Mouse (Mus musculus) spleen, adult 2 months (tissue): ENCODE data around the gene Cyfip1. TPM values are rescaled to one million over a fixed set of nuclear protein-coding genes. Genes with fewer than 3 reads are reported as not detected.

Experiments
- DNase-seq, 2 experiments: peaks; one replicate each; pipeline versions ENCODE4 v3.0.0 to v3.0.0-alpha.2; 2012 to 2021; ENCODE audit warnings: low spot score in 2 of 2, low read depth in 1 of 2
- H3K27ac ChIP-seq: fragments of 200-500 bp; 2 replicates; pipeline ENCODE4 v1.5.1; 2012; ENCODE audit warnings: low read length, inconsistent platforms; ENCODE audit not compliant: insufficient read depth
- H3K27me3 ChIP-seq: fragments of 200-500 bp; 2 replicates; pipeline ENCODE4 v1.6.1; 2012; ENCODE audit warnings: mild to moderate bottlenecking, moderate library complexity, low read length, inconsistent platforms; ENCODE audit not compliant: control insufficient read depth, insufficient read depth
- H3K36me3 ChIP-seq: fragments of 200-500 bp; 2 replicates; pipeline ENCODE4 v1.6.1; 2012; ENCODE audit warnings: mild to moderate bottlenecking, low read length, inconsistent platforms; ENCODE audit not compliant: control insufficient read depth, insufficient read depth
- H3K4me1 ChIP-seq: fragments of 200-500 bp; 2 replicates; pipeline ENCODE4 v1.6.1; 2011; ENCODE audit warnings: inconsistent platforms; ENCODE audit not compliant: control insufficient read depth, insufficient read depth, insufficient read length
- H3K4me3 ChIP-seq: fragments of 200-500 bp; 2 replicates; pipeline ENCODE4 v1.5.1; 2011; ENCODE audit warnings: mild to moderate bottlenecking, inconsistent platforms; ENCODE audit not compliant: insufficient read depth, insufficient read length; ENCODE audit errors: extremely low read depth
- CTCF ChIP-seq: fragments of 200-500 bp; IDR thresholded peaks from 2 replicates; pipeline ENCODE4 v1.5.1; 2011; ENCODE audit warnings: mild to moderate bottlenecking, inconsistent platforms; ENCODE audit not compliant: insufficient read depth, insufficient read length, insufficient replicate concordance; ENCODE audit errors: extremely low read depth
- POLR2A ChIP-seq: fragments of 200-500 bp; IDR thresholded peaks from 2 replicates; pipeline ENCODE4 v1.6.1; 2011; ENCODE audit warnings: low read depth, low read length, inconsistent platforms
- WGBS: fragments of 180-500 bp; shearing (Covaris S2); methylation state at CpG from one replicate; pipeline ENCODE4 v1.1.7; 2018; 5-methylcytosine and 5-hydroxymethylcytosine counted together
- polyA plus RNA-seq: library from polyadenylated mRNA; depleted of rRNA; stranded (reverse); fragments of >200 nt; gene quantifications from 2 replicates; pipeline ENCODE4 v1.2.3, GENCODE M21; 2012

Cyfip1 gene
- polyA plus RNA-seq, 1 experiment: 17.4 TPM

DNA sequence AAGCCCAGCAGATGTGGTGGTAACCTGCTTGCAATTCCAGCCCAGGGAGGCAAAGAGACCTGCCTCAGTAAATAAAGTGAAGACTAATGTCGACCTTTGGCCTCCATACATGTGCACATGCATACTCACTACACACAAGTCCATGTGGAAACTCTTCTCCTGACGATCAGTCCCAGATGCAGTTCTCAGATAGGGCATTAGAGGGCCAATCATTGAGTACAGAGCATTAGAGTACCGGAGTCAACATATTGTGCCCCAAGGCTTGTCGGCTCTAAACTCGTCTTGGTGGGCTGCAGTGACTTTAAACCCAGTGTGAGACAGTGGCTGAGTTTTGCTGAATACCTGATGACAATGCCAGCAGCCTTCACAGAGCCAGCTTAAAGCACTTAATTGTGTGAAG is 17.1 kb upstream of the Cyfip1 start:
- Histone ChIP-seq H3K36me3 (peaks cover 28% of the 10 kb centered on the region), H3K4me1 (no peaks in the 10 kb centered on the region), H3K4me3 (no peak overlapping the region), H3K27ac (no peak overlapping the region), H3K27me3 (no peaks in the 10 kb centered on the region)
- TF ChIP-seq POLR2A: no peak
- no peak for DNase-seq
- WGBS: 91% methylated on average over 5 of the region's 5 CpGs

DNA sequence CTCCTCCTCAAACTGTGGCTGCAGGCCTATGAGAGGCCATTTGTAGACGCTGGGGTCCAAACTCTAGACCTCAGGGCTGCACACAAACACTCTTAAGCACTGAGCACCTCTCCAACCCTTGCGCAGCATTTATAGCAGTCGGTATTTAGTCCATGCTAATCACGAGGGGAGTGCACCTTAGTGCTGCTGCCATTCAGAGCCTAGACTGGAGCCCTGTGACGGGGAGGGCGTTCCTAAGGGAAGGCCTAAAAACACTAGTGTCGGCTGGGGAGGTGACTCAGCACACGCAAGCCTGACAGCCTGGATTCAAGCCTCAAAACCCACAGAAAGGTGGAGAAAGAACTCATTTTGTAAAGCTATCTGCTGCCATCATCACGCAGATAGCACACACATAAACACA is 14.0 kb upstream of the Cyfip1 start:
- H3K27ac ChIP-seq: no peak overlapping the region
- TF ChIP-seq CTCF (no peak), POLR2A (no peak)
- H3K4me1 ChIP-seq: no peaks in the 10 kb centered on the region
- no peak overlapping the region for H3K4me3 ChIP-seq
- peaks cover 20% of the 10 kb centered on the region for H3K36me3 ChIP-seq
- 93% methylated on average over 9 of the region's 9 CpGs for WGBS
- DNase-seq: no peak
- no peaks in the 10 kb centered on the region for H3K27me3 ChIP-seq

DNA sequence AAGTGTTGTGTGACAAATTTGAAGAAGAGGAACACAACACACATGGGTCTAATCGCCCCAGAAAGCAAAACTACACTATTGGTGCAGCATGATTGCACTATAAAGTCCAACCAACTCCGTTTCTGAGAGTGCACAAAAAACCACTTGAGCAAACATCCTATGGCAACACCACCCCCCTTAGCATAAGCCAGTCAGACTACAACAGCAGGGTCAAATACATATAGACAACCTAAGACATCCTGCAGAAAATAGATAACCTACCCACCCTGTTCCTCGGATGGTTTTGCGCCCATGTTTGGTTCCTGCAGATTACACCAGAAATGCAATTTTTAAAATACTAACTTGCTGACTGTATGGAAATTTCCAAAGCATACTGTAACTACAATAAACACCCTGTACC is 4.7 kb upstream of the Cyfip1 start:
- no peak for TF ChIP-seq POLR2A
- no peak for TF ChIP-seq CTCF
- Histone ChIP-seq H3K27me3 (no peaks in the 10 kb centered on the region), H3K4me1 (no peaks in the 10 kb centered on the region), H3K4me3 (no peak overlapping the region), H3K36me3 (peaks cover 3% of the 10 kb centered on the region; the same call in 1 of the 2 replicates), H3K27ac (no peak overlapping the region)
- DNase-seq: no peak
- WGBS: 73% methylated on average over 4 of the region's 4 CpGs

DNA sequence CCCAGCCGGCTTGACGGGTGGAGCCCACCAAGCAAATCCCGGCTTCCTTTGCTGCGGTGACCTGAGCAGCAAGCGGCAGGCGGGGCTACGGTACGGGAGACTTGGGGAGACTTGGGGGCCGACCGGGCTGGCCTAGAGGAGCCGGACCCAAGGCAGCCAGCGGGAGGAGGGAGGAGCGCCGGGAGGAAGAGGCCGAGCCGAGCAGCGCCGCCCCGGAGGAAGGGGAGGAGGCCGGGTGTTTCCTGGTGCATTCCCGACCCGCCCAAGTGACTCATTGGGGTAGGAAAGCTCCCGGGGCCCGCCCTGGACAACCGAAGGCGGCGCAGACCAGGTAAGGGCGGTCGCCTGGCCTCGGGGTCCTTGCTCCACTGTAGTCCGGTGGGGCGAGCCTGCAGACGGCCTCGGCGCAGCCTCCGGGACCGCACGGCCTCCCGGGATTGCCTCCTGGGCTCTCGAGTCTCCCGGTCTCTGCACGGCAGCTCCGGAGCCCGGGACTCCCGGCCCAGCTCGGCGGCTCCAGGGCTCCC is 495 bp downstream of the Cyfip1 start:
- H3K27me3 ChIP-seq: peaks cover 5% of the 10 kb centered on the region
- no peaks in the 10 kb centered on the region for H3K36me3 ChIP-seq
- no peaks in the 10 kb centered on the region; the same call in 1 of the 2 replicates for H3K4me1 ChIP-seq
- H3K27ac ChIP-seq: peak overlapping the region; percentile 66
- peak in 1 of 2 experiments; percentile 66 for DNase-seq
- peak overlapping the region; percentile 92 for H3K4me3 ChIP-seq
- under 1% methylated on average over 47 of the region's 47 CpGs for WGBS
- TF ChIP-seq CTCF (no peak), POLR2A (no peak)

DNA sequence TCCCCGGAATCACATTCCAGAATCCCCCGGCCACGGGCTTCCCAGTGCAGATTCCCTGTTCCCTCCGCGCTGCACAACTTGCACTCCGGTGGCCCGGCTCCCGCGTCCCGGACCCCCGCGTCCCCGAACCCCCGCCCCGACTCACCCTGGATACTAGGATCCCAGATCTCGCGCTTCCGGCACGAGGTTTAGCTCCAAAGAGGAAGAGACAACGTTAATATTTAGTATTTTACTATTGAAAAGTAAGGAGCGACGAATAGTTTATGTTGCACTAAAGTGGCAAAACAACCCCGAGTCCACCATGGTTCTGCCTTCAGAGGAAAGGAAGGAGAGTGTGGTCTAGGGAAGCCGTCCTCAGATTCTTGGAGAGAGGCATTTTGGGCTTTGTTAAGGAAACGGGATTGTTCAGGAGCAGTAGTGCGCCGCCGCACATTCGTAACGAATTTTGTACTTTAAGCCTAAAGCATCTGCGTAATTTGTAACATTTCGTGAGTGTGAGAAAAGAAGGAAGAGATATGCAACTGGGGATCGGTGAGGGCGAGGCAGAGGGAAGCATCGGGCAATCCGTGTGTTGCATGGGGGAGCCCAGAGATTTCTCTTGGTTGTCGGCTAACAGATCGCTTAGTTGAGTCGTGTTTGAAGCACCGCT is 1.1 kb downstream of the Cyfip1 start:
- Histone ChIP-seq H3K27ac (peak overlapping the region; percentile 66), H3K4me1 (peaks cover 2% of the 10 kb centered on the region; the same call in 1 of the 2 replicates), H3K27me3 (peaks cover 5% of the 10 kb centered on the region), H3K36me3 (no peaks in the 10 kb centered on the region), H3K4me3 (peak overlapping the region; percentile 92)
- WGBS: 2% methylated on average over 40 of the region's 40 CpGs
- TF ChIP-seq POLR2A (no peak), CTCF (no peak)
- no peak for DNase-seq

DNA sequence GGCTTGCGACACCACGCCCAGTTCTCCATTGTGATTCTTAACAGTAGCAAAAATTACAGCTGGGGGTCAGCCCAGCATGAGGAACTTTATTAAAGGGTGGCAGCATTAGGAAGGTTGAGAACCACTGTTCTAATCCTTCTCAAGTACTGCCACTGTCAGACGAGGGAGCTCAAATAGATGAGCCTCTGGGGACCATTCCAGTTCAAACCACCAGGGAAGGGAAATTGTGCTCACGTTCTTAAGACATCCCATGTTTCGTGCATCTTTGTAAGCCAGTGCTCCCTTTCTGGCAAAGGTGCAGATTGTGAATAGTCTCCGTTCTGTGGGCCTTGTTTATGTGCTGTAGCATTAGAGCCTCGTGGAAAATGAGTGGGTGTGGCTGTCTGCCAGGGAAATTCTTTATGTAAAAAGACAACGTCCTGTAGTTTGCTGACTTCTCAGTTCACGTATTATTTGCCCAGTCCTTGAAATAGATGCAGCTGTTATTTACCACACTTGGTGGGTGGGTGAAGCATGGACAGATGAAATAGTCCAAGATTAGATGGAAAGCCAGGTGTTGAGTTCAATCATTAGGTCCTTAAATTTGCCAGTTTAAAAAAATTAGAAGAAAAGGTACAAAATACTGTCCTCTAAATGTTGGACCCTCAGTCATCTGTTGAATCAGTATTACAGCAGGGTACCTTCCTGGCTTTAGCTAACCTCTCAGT is 5.2 kb downstream of the Cyfip1 start:
- TF ChIP-seq CTCF: no peak
- no peak for TF ChIP-seq POLR2A
- WGBS: 69% methylated on average over 9 of the region's 9 CpGs
- Histone ChIP-seq H3K27me3 (peaks cover 5% of the 10 kb centered on the region), H3K36me3 (no peaks in the 10 kb centered on the region), H3K27ac (no peak overlapping the region), H3K4me3 (no peak overlapping the region), H3K4me1 (peaks cover 2% of the 10 kb centered on the region; the same call in 1 of the 2 replicates)
- DNase-seq: no peak
